Mouse (Mus musculus) bone marrow, adult 2 months (tissue): Measurements from ENCODE around the gene Oxct2b.

Experiments used
- CTCF ChIP-seq: fragments of 200-500 bp; IDR thresholded peaks from 2 replicates; pipeline ENCODE4 v1.5.1; 2011; ENCODE audit warnings: low read length, control low read depth; ENCODE audit not compliant: control insufficient read depth, insufficient read depth
- POLR2A ChIP-seq: fragments of 200-500 bp; IDR thresholded peaks from 2 replicates; pipeline ENCODE4 v1.6.1; 2011; ENCODE audit warnings: low read depth, mild to moderate bottlenecking, control low read depth, low read length, borderline replicate concordance; ENCODE audit not compliant: control insufficient read depth

- TF ChIP-seq CTCF = no peak
- no peak for TF ChIP-seq POLR2A
Measured at GRCm38 (mm10) chr4:123116011-123116410, at the start of gene Oxct2b.
